Mouse (Mus musculus) mouse embryonic stem cell (cell line): ENCODE data around the gene Slc25a27.

Experiments used
- in situ Hi-C, 2 experiments: fragments of 300-500 bp; cut with MboI; formaldehyde crosslinking; loops; 1 replicate in 1 of 2; 3 replicates in 1 of 2; pipeline ENCODE4 v1.14.3; 2019 to 2020; ENCODE audit warnings: low sequenced_read_pairs in 2 of 2, low pct_unique_long_range_greater_than_20kb in 1 of 2, mixed read lengths in 1 of 2; ENCODE audit not compliant: unreplicated experiment in 1 of 2

Gene Slc25a27

GRCm38 (mm10) chr17:43666576-43667289, at the start of gene Slc25a27:
Gene Slc25a27, minus strand, starts transcription at chr17:43667214.
- in situ Hi-C loops = no loop called here

GRCm38 (mm10) chr17:43716601-43717000, 49.6 kb upstream of the Slc25a27 start:
- in situ Hi-C loops = no loop called here

- in situ Hi-C loops = no loop called here
Measured at GRCm38 (mm10) chr17:43714191-43714590, 47.2 kb upstream of the Slc25a27 start.

DNA sequence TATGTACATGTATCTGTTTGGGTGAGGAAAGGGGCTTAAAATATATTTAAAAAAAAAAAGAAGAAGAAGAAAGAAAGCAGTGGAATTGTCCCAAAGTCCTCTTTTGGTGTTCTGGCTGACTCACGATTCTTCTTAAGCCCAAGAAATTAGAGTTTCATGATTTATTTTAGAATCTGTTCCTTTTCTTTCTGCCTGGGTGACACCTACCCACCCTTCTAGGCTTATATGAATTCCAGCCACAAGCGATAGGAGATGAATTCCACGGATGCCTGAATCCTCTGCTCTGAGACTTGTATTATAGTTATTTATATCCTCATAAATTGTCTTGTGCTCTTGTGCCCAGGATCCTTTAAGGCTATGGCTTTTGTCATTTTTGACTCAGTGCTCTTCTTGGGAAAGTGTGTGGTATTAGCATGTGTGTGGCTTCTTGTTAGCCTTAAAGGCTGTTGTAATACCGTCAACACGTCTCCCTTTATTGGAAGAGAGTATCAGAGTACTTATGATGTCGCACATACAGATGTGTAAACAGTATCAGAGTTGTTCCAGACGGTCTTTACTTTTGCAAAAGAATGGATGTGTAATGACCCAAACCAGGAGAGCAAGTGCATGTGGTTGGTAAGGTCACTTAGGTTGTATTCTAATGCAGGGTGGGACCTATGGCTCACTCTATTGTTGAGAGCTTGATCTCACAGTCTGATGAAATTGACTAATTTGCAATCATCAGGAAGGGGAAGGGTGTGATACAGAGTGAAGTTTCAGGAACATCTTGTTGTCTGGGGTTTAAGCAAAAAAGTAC, 44.7 kb upstream of the Slc25a27 start:
- in situ Hi-C loops = no loop called here

- in situ Hi-C loops = loop anchor here in 1 of 2 experiments (10.0 kb wide), 1 partner anchor 168 kb away; no protein-coding TSS in a partner anchor
Measured at GRCm38 (mm10) chr17:43707254-43707653, 40.2 kb upstream of the Slc25a27 start.

- in situ Hi-C loops = loop anchor here in 1 of 2 experiments (10.0 kb wide), 1 partner anchor 168 kb away; no protein-coding TSS in a partner anchor
Measured at GRCm38 (mm10) chr17:43706749-43707148, 39.7 kb upstream of the Slc25a27 start.

DNA sequence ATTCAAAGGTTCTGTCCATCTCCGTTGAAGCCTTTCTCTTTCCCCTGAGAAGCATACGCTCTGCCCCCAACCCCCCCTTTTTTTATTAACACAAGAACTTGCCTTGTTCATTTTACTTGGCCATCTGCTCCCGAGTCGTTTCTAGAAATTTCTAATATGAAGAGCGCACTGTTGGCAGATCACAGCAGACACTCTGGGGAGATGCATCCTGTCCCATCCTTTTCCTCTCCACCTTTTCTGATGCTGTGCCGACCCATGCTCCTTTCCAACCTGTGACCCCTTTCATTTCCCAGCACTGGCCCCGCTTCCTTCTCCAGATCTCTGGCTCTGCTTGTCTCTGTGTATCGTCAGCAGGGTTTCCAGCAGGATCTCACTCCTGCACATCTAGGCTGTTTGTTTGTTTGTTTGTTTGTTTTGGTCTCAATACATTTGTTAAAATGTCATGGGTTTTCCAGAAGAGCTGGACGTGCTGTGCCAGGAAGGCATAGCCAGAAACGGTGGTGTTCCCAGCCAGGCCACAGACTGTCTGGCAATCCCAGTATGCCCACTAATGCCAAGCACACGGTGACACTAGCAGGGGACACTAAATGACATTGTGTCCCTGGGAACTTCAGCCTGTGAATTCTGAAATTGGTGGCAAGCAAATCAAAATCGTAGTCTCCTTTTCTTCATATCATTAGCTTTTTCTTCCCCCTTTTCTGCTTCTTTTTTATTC, 37.4 kb upstream of the Slc25a27 start:
- in situ Hi-C loops = loop anchor here (5.0 to 10.0 kb wide), 2 partner anchors 163 to 170 kb away; no protein-coding TSS in a partner anchor

- in situ Hi-C loops = loop anchor here (5.0 to 10.0 kb wide), 2 partner anchors 166 to 174 kb away; no protein-coding TSS in a partner anchor
Measured at GRCm38 (mm10) chr17:43701060-43701459, 34.0 kb upstream of the Slc25a27 start.

- in situ Hi-C loops = no loop called here
Measured at GRCm38 (mm10) chr17:43698997-43699649, 32.1 kb upstream of the Slc25a27 start.

GRCm38 (mm10) chr17:43689591-43689990, 22.6 kb upstream of the Slc25a27 start:
- in situ Hi-C loops = no loop called here

DNA sequence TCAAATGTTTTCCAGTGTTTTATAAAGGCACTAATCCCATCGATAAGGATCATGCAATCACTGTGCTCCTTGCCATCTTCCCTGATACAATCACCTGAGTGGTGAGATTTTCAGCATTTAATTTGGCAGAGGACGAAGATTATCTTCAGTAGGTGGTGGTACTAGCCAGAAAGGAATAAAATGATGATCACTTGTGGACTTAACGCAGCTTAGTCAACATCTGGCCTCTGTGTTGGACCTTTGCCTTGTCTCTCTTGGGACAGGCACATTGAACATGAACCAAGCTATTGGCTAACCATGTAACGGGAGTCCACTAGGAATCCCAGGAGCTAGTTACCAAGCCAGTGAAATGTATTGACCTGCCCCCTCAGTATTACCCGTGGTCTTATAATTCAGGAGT, 17.6 kb upstream of the Slc25a27 start:
- in situ Hi-C loops = no loop called here

DNA sequence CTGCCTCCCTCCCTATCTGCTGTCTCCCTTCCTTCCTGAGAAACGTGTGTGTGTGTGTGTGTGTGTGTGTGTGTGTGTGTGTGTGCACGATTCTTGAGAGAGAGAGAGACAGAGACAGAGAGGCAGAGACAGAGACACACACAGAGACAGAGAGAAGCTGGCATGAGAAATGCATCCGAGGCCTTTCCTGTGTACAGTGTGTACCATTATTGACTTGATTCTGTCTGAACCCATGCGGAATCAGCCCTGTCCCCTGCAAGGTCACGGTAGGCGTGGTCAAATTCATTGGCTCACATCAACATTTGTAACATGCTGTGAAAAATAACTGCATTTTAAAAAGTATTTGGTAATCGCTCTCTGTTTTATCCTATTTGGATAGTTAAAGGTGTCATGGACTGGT, 17.1 kb upstream of the Slc25a27 start:
- in situ Hi-C loops = no loop called here

DNA sequence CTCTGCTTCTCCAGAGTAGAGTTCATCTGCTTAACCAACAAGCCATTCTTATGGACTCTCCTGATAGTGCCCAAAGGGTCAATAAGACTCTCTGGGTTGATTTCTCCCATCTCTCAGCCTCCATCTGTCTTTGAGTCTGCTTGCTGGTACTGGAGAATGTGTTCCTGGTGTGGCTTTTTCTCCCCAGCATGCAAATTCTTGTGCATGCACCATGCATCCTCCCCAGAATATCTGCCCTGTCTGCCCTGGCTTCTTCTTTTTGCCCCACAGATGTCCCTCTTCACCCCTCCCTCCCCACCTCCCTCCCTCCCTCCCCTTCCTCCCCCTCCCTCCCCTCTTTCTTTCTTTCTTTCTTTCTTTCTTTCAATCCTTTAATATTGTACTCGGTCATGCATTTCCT, 10.3 kb upstream of the Slc25a27 start:
- in situ Hi-C loops = no loop called here

- in situ Hi-C loops = no loop called here
Measured at GRCm38 (mm10) chr17:43676241-43676640, 9.2 kb upstream of the Slc25a27 start.

DNA sequence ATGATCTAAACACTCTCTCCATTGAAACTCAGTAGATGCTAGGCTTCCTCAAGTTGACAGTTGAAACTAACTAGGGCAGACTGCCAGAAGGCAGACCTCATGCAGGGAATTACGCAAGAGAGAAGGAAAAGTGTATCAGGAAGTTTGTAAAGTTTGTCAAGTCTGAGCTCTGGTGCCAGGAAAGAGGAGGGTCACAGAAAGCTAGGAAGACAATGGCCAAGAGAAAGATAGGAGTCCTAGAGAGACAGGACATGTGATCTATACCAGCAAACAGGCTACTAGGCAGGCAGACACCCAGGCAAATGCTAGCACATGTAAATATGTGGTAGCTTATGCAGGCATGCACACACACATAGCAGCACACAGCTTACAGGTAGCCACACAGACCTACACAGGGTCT, 8.2 kb upstream of the Slc25a27 start:
- in situ Hi-C loops = no loop called here

DNA sequence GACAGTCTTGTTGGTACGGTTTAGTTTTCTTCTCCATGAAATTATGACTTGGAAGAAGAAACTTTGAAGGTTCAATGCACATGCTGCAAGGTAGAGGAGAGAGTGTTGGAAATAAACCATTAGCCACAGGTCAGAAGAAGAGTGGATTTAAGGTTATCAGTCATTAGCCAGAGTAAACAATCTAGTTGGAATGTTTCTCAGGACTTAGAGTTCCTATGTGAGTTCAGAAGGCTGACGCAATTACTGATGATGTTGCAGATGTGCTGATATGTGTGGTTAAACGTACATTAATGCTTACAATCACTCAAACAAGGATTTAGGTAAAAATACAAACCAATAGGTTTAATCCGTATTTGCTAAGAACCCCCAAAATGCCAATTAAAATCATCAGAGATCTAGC, 4.9 kb upstream of the Slc25a27 start:
- in situ Hi-C loops = no loop called here

DNA sequence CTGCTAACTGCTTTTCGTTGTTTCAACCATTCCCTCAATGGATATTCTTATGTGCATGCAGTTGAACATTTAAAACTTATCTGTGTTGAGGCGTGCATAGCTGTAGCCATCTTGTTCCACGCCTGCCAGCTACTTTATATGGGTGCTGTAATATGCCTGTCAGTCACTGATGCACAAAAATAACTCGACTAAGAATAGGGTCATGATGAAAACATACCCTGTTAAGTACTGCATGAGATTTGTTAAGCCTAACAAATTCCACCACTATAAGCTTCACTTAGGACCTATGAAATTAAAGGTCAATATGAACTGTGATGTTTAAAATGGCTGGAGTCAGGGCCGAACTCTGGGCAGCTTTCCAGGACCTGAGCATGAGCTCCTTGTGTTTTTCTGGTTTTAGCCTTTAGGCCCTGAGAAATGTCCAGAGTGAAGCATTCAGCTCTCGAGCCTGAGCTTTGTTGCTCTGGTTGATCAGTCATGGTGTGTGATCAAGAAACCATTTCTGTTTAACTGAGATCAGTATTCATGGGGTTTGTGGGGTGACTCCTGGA, 2.2 kb upstream of the Slc25a27 start:
- in situ Hi-C loops = no loop called here

DNA sequence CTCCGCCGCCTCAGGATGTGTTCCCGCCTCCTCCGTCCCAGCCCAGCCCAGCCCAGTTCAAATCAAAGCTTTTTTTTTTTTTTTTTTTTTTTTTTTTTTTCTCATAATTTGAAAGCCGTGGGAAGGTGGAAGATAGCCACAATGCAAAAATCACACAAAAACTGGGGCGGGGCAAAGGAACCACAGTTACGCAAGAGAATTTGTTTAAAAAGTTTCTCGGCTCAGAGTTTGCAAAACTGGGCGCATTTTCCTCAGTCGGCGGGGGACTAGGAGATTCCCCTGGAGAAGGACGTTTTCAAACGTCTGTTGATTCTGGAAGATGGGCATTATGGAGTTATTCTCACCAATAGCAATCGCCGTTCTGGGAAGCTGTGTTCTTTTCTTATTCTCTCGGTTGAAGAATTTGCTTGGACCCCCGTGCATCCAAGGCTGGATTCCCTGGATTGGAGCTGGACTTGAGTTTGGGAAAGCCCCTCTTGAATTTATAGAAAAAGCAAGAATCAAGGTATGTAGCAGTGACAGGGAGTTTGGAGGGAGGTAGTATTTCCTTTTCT, 353 bp upstream of the Slc25a27 start, which contains the start of gene Cyp39a1:
Gene Cyp39a1, plus strand, starts transcription at position 136 of the 554 bp plus-strand sequence.
- in situ Hi-C loops = no loop called here
